Mouse (Mus musculus): ENCODE results near the gene Trim56.

Gene Trim56

DNA sequence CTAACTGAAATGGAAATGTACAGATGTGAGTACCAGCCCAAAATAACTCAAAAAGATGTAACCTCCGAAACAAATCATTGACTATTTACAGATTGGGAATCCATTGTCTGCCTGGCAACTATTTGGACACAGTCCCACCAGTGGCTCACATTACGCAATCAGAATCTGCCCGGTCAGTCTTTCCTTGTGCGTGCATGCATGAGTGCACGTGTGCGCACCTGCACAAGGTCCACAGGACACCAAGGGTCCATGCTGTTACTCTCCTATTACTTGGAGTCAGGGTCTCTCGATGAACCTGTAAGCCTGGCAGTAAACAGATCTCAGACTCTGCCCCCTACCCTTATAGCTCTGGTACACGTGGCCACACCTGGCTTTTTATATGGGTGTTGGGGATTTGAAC, 8.3 kb downstream of the Trim56 start:
- DNase-seq = no peak

DNA sequence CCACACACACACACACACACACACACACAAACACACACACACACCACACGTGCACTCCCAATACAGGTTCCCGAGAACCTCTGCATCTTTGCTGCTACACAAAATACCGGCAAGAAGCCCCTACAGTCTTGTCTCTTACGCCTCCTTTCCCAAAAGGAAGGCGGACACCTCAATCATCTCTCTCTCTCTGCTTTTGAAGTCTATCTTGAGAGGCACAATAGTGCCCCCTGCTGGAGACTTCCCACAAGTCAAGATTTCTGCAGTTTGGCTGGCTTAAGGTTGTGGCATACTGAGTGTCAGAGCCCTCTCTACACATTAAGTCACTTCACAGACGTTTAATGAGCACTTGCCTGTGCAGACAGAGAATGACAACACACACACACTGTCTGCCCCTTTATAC, 9.0 kb downstream of the Trim56 start:
- DNase-seq = peak; percentile 63

DNA sequence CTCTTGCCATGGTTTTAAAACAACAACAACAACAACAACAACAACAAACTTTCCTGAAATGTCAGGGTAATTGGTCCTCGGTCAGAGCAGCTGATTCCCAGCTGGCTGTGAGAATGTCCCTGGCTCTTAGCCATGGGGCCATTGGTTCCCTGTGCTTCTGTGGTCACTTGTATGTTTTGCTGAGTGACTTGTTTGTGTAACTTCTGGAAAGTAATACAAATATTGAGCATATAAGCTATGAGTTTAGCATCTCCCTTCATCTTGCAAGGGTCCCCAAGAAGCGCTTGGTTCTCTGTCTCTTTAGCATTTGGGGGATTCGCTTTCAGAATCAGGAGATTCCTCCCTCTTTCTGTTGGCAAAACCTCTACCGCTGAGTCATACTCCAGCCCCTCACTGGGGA, 9.6 kb downstream of the Trim56 start:
- DNase-seq = no peak

DNA sequence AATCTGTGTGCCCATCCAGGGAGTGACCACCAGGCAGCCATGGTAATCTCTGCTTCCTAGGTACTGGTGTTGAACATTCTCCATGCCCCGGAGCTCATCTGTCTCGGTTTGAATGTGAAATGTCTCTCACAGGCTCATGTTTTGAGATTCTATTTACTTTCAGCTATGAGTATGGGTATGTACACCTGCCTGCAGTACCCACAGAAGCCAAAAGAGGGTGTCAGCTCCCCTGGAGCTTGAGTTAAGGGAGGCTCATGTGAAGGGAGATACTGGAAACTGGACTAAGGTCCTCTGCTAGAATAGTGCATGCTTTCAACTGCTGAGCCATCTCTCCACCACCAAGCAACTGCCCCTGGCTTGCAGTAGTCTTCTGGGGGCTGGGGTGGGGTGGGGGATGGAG, 12.0 kb downstream of the Trim56 start:
- no peak for DNase-seq

DNA sequence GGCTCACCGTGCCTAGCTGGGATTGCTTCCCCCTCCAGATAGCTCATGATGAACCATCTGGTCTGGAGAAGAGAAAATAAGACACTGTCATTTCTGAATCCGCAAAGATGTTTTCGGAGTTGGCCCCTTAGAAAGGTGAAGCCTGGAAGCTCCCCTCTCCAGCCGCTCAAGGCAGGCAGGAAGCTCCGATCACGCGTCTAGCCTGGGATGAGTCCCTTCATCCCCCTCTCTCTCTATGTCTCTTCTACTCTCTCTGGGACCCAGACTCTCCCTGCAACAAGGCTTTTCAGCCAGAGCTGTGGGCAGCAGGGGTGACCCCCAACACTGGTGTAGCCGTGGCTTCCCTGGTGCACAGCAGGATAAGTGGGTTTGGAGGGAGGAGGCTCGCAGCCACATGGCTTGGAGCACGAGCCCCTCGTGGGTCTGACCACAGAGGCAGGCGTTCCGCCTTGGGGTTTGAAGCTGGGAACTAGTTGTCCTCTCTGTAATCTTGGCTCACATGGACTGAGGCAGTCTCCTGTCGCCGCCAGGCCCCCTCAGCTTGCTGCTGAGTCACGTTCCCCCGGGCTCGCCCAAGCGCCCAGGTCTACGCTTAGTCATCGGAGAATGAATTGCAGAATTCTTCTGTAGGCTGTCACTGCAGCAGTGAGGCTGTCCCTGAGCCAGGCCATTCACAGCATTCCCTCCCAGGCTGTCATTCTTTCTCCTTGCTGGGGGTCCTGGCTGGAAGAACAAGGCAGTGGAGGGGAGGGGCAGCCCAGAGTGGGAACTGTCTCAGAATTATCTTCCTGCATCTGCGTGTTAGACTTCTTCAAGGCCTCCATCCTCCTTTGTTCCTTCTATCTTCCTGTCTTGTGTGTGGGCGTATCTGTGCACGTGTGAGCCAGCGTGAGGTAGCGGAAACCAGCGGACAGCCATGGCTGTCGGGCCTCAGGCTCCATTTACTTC, 13.2 kb downstream of the Trim56 start:
- DNase-seq = peak; percentile 22

DNA sequence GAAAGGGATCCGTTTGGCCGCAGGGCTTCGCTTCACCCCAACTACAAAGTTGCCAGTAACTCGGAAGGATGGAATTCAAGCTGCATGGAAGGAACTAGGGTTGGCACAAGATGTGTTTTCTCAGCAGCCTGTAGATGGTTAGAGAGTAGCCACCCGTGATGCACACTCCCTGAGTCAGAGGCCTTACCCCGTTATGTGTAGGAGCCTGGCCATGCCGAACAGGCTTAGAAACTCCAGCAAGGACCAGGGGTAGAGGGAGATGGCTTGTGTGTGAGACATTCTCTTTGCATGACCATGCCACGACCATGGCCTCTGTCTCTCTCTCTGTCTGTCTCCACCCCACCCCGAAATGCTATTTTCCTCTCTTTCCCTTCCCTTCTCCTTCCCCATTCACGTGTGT, 13.9 kb downstream of the Trim56 start:
- no peak for DNase-seq

DNA sequence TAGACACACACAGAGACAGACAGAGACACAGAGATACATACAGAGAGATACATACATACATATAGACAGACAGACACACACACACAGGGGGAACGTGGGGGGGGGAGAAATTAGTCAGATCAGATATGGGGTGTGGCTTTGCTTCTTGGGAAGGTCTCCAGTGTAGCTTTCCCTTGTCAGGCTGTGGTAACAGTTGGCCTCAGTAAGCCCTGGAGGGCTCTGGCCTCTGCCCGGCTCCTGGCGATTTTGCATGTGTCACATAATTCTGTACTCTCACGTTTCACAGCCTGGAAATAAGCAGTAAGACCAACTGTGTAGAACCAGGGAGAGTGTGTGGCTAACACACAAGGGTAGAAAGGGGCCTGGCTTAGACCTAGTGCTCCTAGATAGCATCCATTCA, 15.3 kb downstream of the Trim56 start:
- DNase-seq = peak; percentile 38

DNA sequence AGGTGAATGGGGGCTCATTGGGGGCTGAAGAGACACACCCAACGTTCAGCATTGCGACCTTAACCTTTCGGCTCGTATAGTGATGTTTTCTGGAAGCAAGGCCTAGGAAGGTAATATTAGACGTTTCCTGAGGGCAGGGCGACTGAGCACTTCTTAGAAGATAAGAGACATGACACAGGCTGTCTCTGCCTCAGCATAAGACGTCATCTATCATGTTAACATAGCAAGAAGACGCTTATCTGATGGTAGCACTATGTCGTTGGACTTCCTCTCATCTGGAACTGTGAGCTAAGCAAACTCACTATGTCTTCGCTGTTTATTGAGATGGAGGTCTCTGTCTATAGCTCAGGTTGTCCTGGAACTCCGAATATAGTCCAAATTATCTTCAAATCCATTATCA, 17.6 kb downstream of the Trim56 start:
- no peak for DNase-seq

DNA sequence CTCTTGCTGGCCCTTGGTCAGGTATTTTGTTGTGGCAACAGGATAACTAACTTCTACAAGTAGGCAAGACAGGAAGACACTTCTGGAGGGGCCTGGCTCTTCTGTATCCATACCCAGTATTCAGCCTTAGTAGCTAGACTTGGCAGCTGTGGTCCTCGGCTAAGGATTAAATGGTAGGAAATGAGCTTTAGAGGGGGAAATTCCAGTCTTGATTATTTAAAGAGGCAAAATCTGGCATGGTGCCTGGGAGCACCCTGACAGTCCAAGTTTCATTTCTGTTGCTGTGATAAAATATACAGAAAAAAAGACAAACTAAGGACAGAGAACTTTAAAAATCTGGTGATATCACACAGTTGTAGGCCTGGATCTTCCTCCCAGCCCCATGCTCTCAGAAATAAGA, 20.0 kb downstream of the Trim56 start:
- no peak for DNase-seq

DNA sequence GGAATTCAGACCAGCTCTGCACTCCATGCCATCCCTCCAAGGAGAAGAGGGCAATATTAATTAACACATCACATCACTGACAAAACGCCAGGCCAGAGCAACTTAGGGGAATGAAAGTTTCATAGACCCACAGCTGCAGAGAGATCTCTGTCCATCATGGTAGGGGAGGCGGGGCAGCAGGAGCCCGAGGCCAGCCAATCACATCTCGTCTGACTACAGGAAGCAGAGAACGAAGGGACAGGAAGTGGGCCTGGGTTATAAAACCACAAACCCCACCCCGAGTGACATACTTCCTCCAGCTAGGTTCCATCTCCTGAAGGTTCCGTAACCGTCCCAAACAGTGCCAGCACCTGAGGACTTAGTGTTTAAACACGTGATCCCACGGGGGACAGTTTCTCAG, 20.9 kb downstream of the Trim56 start:
- DNase-seq = no peak

DNA sequence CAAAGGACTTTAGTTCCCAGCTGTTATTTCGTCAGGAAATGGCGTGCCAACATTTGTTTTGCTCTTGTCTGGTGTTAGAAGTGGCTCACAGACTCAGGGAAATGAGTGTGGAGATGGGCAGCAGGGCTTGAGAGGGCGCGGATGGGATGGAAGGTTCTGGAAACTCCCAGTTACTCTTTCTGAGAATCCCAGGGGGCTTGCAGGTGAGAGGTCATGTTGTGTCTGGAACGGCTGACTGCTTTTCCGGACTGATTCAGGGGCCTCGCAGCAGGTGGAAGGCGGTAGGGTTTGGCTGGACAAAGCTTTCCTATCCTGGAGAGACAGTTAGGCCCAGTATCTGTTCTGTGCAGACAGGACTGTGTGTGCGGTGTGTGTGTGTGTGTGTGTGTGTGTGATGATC, 22.3 kb downstream of the Trim56 start:
- DNase-seq = no peak

DNA sequence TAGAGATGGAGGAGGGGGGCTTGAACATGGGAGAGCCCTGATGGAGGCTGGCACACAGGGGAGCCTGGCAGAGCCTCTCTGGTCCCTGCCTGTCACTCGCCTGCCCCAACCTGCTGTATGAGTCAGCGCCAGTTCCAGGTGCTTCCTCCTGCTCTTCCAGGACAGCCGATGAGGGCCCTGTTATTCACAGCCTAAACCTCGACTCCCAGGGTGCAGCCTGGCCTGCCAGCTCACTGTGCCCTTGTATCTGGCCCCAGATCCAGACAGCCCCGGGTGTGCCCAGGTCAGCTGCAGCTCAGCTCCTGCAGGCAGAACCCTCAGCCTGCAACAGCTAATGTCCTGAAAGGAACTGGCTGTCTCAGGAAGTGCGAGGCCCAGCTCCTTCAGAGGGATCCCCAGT, 24.4 kb downstream of the Trim56 start:
- DNase-seq = no peak

DNA sequence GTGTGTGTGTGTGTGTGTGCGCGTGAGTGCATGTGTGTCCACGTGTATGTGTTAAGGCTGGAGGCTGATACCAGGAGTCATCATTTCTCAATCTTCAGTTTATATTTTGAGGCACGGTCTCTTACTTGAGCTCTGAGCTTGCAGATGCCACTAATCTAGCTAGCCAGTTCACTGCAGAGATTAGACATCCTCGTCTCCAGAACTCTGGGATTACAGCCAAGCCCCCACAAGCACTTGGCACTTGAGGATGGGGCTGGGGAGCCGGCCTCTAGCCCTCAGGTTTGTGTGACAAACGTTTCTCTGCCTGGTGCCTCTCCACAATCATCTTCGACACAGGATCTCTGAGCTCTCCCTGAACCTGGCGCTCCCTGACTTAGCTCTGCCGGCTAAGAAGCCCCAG, 25.1 kb downstream of the Trim56 start:
- no peak for DNase-seq

DNA sequence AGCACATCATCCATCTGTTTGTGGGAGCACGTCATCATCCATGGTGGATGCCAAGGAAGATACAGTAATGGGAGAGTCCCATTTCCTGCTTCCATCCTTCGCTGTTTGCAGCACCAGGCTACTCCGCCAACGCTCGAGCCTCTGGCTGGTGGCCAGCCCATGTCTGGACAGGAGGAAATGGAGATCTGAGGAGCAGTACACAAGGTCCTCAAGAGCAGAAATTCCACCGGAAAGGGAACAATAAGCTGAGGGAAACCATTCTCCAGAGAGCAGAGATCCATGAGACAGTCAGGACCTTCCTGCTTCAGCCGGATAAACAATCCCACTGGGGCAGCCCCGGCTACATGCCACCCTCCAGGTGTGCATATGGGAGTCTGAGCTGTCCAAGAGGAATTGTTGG, 28.6 kb downstream of the Trim56 start:
- no peak for DNase-seq

DNA sequence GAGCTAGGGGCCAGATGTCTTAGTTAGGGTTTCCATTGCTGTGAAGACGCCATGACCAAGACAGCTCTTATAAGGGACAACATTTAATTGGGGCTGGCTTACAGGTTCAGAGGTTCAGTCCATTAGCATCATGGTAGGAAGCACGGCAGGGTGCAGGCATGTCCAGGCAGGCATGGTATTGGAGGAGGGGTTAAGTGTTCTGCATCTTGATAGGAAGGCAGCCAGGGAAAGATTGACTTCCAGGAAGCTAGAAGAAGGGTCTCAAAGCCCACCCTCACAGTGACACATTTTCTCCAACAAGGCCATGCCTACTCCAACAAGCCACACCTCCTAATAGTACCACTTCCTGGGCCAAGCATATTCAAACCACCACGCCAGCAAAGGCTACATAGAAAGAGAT, 30.3 kb downstream of the Trim56 start:
- no peak for DNase-seq

DNA sequence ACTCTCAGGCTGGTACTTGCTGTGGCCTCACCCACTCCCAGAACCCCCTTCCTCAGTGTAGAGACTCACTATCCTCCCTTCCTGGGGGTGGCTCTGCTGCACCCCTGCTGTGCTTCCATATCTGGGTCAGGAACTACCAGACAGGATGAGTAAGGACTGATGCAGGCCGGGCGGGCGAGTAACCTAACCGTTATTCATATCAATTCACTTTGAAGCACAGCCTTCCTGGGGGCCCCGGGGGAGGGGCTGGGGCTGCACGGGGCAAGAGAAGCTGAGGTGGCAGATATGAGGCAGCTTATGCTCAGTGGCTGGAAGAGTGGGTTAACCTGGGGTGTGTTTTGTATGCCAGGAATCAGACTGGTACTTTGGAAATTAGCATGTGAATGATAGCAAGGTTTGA, 31.0 kb downstream of the Trim56 start:
- DNase-seq = no peak

DNA sequence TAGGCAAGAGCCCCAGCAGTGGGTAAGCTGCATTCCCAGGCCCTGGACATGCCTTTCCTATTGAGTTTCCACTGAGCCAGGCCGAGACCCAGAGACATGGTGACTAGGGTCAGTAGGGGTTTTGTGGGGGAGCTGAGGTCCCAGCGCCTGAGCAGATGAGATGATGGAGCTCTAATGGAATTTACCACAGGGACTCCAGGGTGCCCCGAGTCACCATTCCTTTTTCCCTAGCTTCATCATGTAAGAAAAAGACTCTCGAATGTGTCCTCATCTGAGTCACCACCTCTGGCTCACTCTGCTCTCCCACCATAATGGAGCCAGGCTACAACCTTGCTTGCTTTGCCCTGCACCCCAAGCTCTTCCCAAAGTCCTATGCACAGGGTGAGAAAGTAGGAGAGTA, 33.0 kb downstream of the Trim56 start:
- no peak for DNase-seq

DNA sequence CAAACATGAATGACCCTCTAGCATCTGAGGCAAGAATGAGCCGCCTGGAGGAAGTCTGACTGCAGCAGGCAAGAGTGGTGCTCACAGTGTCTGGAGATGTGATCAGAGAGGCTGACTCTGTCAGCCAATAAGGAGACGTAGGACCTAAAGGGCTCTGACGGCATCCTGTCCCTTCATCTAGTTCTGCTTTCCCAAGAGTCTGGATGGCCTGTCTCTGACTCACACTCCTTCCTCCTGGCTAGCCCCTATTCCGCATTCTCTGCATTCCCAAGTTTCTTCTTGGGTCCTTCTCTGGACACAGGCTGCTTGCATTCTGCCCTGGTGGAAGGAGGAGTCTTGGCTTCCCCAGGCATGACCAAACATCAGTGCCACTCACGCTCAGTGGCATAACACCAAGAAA, 36.2 kb downstream of the Trim56 start:
- no peak for DNase-seq

DNA sequence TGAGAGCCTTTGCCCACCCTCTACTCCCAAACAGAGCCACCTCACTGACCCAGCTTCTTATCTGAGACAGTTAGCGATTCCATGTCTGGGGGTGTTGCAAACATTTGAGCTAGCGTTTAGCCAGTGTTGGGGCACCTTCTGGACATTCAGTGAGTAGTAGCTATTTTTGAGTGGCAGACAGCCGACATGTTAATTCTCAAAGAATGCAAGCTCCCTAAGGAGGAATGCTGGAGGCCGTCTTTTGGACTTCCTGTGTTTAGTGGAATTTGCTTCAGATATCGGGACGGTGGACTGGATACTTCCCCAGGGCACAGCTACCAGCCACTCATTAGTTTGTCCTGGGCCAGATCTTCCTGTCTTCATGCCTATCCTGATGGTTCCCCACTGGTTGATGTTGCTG, 37.4 kb downstream of the Trim56 start:
- DNase-seq = no peak

DNA sequence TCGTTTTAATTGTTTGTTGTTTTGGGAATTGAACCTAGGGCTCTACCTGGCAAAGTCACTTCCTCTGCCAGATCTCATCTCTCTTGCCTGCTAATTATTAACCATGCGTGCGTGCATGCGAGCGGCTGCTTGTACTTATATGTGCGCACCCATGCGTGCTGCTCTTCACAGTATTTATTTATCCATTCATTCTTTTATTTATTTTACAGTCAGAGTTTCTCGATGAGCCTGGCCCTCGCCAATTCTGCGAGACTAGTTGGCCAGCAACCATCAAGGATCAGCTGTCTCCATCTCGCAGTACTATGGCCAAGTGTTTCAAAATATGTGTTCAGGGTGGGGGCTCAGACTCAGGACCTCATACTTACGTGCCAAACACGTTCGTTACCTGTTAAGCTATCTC, 38.0 kb downstream of the Trim56 start:
- no peak for DNase-seq

DNA sequence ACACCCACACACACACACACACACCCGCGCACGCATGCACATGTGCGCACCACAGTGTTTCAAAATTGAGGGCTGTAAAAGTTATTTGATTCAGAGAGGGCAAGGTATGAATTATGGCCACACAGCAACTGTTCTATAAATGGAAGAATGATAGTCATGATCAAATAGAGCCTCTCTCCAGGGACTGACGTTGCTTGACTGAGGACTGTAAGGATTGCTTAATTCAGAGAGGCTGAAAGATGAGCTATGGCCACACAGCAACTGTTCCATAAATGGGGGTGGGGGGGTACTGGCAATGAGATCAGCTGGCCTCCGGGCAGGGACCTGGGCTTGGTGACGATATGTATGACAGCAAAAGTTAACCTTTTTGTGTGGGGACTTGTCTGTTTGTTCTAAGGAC, 38.8 kb downstream of the Trim56 start:
- DNase-seq = no peak

DNA sequence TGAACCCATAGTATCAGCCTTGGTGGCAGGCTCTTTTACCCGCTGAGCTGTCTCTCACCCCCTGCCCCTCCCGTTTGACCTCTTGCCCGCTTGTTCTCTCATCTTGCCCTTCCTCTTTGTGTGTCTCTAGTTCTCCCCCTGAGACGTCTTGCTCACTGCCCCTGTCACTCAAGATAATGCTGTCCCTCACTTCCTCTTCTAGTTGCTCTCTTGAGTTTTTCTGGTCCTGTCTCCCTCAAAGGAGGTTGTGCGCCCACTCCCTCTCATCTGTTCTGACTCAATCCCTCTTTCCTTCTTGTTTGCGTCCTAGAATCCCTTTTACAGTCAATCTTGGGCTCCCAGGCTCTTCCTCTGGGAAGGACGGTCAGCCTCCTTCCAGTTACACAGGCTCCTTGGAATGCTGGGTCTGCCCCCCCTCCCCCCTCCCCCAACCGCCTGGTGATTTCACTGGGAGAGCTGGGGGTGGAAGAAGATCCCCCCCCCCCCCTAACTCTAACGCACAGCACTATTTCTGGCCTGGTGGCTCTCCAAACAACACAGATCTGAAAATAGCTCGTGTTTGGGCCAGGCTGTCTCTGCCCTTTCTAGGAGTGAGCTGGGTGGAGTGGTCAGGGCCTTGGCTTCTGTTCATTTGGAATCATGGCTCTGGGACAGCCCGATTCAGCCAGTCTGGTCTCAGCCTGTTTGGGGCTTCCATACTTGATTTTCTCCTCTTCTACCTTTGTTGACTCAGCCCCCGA, 39.6 kb downstream of the Trim56 start:
- DNase-seq = peak; percentile 27

DNA sequence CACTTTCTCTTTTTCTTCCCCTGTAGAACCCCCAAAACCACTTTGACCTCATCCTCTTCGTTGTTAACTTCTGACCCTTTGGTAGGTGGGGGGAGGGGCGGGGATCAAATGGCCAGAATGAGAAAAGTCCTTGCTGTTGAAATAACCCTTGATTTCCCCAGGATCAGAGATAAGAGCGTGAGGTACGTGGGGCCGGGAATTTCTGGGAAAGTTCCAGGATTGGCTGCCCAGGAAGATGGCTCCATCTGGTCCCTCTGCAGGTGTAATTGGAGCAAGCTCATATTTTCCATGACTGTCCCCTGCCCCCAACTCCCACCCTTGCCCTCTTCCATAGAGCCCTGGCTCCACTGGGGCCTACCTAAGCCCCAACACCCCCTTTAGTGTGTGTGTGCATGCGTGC, 40.3 kb downstream of the Trim56 start:
- peak; percentile 52 for DNase-seq

DNA sequence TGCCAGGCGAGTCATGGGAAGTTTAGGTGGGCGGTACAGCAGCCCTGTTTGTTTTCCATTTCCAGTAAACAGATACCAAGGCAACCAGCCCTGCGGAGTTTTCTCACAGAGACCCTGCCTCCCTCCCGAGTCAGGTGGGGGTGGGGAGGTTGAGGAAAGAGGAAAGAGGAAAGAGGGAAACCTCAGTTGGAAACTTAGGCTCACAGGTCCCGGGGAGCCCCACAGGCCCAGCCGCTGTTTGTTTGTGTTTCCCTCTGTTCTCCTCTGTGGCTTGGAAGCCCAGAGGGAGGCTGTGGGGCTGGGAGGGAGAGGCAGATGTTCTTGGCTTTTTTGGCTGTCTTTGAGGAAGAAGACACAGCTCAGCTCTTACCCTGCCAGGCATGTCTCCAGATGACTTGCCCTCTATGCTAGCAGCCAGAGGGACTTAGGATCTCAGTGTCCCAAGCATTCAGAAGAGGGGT, 41.8 kb downstream of the Trim56 start:
- DNase-seq = no peak
